Mouse (Mus musculus): Measurements from ENCODE around the gene Akip1. TPM values are rescaled to one million over a fixed set of nuclear protein-coding genes. Genes with fewer than 3 reads are reported as not detected.

The Akip1 gene
- polyA plus RNA-seq, 1 experiment = 21.5 TPM

DNA sequence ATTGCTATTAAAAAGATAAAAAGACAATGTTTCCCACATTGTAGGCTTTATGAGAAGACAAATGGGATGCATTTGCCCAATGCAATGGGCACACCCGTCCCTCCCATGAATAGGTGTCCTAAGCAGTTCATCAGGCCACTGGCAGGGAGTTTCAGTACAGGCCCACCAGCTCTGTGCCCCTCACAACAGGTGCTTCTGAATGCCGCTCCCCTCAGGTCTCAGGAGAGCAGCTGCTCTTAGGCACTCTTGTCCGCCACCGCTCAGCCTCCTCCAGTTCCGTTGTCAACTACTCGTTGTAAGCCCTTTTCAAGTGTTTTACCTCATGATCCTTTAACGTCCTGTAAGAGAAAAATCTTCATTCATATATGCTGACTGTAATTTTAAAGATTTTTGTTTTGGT lies 8.7 kb downstream of the Akip1 start:
- Histone ChIP-seq H3K4me1 (ENCODE audit: control insufficient read depth, insufficient read depth, low read length) (no peaks in the 10 kb centered on the region), H3K36me3 (ENCODE audit: control insufficient read depth, insufficient read depth, low read length, poor library complexity, severe bottlenecking) (peaks cover 27% of the 10 kb centered on the region), H3K9ac (ENCODE audit: low read depth, poor library complexity, severe bottlenecking) (no peak overlapping the region), H3K27ac (ENCODE audit: insufficient read depth, low read length) (no peak overlapping the region), H3K27me3 (ENCODE audit: control insufficient read depth, insufficient read depth, low read length, poor library complexity, severe bottlenecking) (no peaks in the 10 kb centered on the region), H3K4me3 (ENCODE audit: low read depth, low read length) (no peak overlapping the region), H3K9me3 (replicated peaks; ENCODE audit: control insufficient read depth, insufficient read depth, low read length, poor library complexity, severe bottlenecking) (no peaks in the 10 kb centered on the region)
- no peak for TF ChIP-seq CTCF (IDR thresholded peaks at IDR 0.05; ENCODE audit: low read depth, low read length)
- TF ChIP-seq EP300 (IDR thresholded peaks at IDR 0.05; ENCODE audit: insufficient read depth, low read depth, low read length) = no peak
- TF ChIP-seq POLR2A (IDR thresholded peaks at IDR 0.05; ENCODE audit: insufficient read depth, low read length) = no peak

DNA sequence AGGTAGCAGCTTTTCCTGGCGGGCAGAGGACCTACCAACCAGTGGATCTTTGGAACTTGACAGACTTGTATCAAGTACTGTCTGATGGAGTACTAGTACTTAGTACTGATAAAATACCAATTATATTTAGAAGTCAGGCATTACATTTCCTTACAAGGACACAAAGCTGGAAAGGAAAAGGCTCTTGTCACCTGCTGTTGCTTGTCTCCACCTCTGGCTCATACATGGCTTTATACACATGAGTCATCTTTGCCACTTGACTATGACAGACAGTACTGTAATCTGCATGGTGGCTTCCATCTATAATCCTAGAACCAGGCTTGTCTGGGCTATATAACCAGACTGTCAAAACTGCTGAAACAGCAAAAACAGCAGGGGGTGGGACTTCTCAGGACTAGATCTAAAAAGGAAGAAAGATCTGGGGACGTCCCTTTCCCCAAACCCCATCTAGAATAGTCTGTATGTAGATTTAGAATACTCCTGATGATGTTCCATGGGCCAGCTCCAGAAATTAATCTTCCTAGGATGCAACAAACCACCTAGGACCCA lies 10.0 kb downstream of the Akip1 start:
- Histone ChIP-seq H3K9me3 (replicated peaks; ENCODE audit: control insufficient read depth, insufficient read depth, low read length, poor library complexity, severe bottlenecking) (no peaks in the 10 kb centered on the region), H3K27me3 (ENCODE audit: control insufficient read depth, insufficient read depth, low read length, poor library complexity, severe bottlenecking) (no peaks in the 10 kb centered on the region), H3K36me3 (ENCODE audit: control insufficient read depth, insufficient read depth, low read length, poor library complexity, severe bottlenecking) (peaks cover 17% of the 10 kb centered on the region), H3K9ac (ENCODE audit: low read depth, poor library complexity, severe bottlenecking) (no peak overlapping the region), H3K4me1 (ENCODE audit: control insufficient read depth, insufficient read depth, low read length) (no peaks in the 10 kb centered on the region), H3K27ac (ENCODE audit: insufficient read depth, low read length) (no peak overlapping the region), H3K4me3 (ENCODE audit: low read depth, low read length) (no peak overlapping the region)
- TF ChIP-seq POLR2A (IDR thresholded peaks at IDR 0.05; ENCODE audit: insufficient read depth, low read length) (no peak), EP300 (IDR thresholded peaks at IDR 0.05; ENCODE audit: insufficient read depth, low read depth, low read length) (no peak), CTCF (IDR thresholded peaks at IDR 0.05; ENCODE audit: low read depth, low read length) (no peak)

- no peaks in the 10 kb centered on the region for H3K36me3 ChIP-seq (ENCODE audit: control insufficient read depth, insufficient read depth, low read length, poor library complexity, severe bottlenecking)
- H3K4me1 ChIP-seq (ENCODE audit: control insufficient read depth, insufficient read depth, low read length) = no peaks in the 10 kb centered on the region
- TF ChIP-seq POLR2A (IDR thresholded peaks at IDR 0.05; ENCODE audit: insufficient read depth, low read length) (no peak), CTCF (IDR thresholded peaks at IDR 0.05; ENCODE audit: low read depth, low read length) (no peak), EP300 (IDR thresholded peaks at IDR 0.05; ENCODE audit: insufficient read depth, low read depth, low read length) (no peak)
- H3K9me3 ChIP-seq (replicated peaks; ENCODE audit: control insufficient read depth, insufficient read depth, low read length, poor library complexity, severe bottlenecking) = 0 out of 2 replicates have a peak, but pooled peaks cover 3% of the 10 kb centered on the region
- H3K27ac ChIP-seq (ENCODE audit: insufficient read depth, low read length) = no peak overlapping the region
- no peak overlapping the region for H3K4me3 ChIP-seq (ENCODE audit: low read depth, low read length)
- H3K9ac ChIP-seq (ENCODE audit: low read depth, poor library complexity, severe bottlenecking) = no peak overlapping the region
- no peaks in the 10 kb centered on the region for H3K27me3 ChIP-seq (ENCODE audit: control insufficient read depth, insufficient read depth, low read length, poor library complexity, severe bottlenecking)
These were observed 15.8 kb downstream of the Akip1 start for GRCm38 (mm10) chr7:109719286-109719685.

DNA sequence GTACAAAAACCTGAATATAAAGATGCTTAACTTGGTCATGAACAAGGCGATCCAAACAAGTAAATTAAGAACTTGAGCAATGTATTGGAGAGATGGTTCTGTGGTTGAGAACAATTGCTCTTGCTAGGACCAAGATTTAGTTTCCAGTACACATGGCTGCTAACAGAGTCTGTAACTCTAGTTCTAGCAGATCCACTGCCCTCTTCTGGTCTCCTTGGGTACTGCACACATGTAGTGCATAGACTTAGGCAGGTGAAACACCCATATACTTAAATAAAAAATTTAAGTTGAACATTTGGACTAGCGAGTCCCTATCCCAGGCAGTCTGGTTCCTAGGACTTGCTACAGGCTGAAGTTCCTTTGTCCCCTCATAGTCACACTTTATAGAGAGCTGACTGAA lies 19.1 kb downstream of the Akip1 start:
- Histone ChIP-seq H3K27me3 (ENCODE audit: control insufficient read depth, insufficient read depth, low read length, poor library complexity, severe bottlenecking) (no peaks in the 10 kb centered on the region), H3K36me3 (ENCODE audit: control insufficient read depth, insufficient read depth, low read length, poor library complexity, severe bottlenecking) (no peaks in the 10 kb centered on the region), H3K4me1 (ENCODE audit: control insufficient read depth, insufficient read depth, low read length) (no peaks in the 10 kb centered on the region), H3K27ac (ENCODE audit: insufficient read depth, low read length) (no peak overlapping the region), H3K9ac (ENCODE audit: low read depth, poor library complexity, severe bottlenecking) (no peak overlapping the region), H3K9me3 (replicated peaks; ENCODE audit: control insufficient read depth, insufficient read depth, low read length, poor library complexity, severe bottlenecking) (0 out of 2 replicates have a peak, but pooled peaks cover 3% of the 10 kb centered on the region), H3K4me3 (ENCODE audit: low read depth, low read length) (no peak overlapping the region)
- no peak for TF ChIP-seq CTCF (IDR thresholded peaks at IDR 0.05; ENCODE audit: low read depth, low read length)
- TF ChIP-seq POLR2A (IDR thresholded peaks at IDR 0.05; ENCODE audit: insufficient read depth, low read length) = no peak
- no peak for TF ChIP-seq EP300 (IDR thresholded peaks at IDR 0.05; ENCODE audit: insufficient read depth, low read depth, low read length)

- H3K27ac ChIP-seq (ENCODE audit: insufficient read depth, low read length) = no peak overlapping the region
- no peaks in the 10 kb centered on the region for H3K4me1 ChIP-seq (ENCODE audit: control insufficient read depth, insufficient read depth, low read length)
These were observed 19.6 kb downstream of the Akip1 start for GRCm38 (mm10) chr7:109723114-109723513.

DNA sequence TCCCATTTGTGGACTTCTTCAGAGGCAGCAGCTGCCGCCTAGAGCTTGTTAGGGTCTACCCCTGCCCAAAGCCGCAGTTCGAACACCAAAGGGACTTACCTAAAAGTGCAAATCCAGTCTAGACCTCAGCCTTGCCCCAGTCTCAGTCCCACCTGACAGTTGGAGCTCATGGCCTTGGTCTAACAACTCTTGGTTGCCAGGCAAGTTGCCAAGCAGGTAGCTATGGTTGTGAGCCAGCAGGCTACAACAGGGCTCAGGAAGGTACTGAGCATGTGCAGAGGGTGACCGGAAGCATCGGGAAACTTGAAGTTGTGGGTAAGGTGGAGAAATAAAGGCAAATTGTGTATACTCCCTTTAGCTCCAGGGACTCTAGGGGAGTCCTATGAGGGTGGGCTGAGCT lies 20.2 kb downstream of the Akip1 start, which contains the start of gene BC051019:
Gene BC051019 (minus strand): TSS at position 154 of the 400 bp plus-strand sequence.
- H3K4me1 ChIP-seq (ENCODE audit: control insufficient read depth, insufficient read depth, low read length) = no peaks in the 10 kb centered on the region
- no peak within 1 kb of the TSS for H3K9ac ChIP-seq (ENCODE audit: low read depth, poor library complexity, severe bottlenecking)
- 0 out of 2 replicates have a peak, but pooled peaks cover 3% of the 10 kb centered on the region for H3K9me3 ChIP-seq (replicated peaks; ENCODE audit: control insufficient read depth, insufficient read depth, low read length, poor library complexity, severe bottlenecking)
- no peaks in the 10 kb centered on the region for H3K36me3 ChIP-seq (ENCODE audit: control insufficient read depth, insufficient read depth, low read length, poor library complexity, severe bottlenecking)
- no peaks in the 10 kb centered on the region for H3K27me3 ChIP-seq (ENCODE audit: control insufficient read depth, insufficient read depth, low read length, poor library complexity, severe bottlenecking)
- H3K27ac ChIP-seq (ENCODE audit: insufficient read depth, low read length) = no peak within 1 kb of the TSS
- H3K4me3 ChIP-seq (ENCODE audit: low read depth, low read length) = no peak within 1 kb of the TSS
- TF ChIP-seq POLR2A (IDR thresholded peaks at IDR 0.05; ENCODE audit: insufficient read depth, low read length) = no peak
- TF ChIP-seq EP300 (IDR thresholded peaks at IDR 0.05; ENCODE audit: insufficient read depth, low read depth, low read length) = no peak
- TF ChIP-seq CTCF (IDR thresholded peaks at IDR 0.05; ENCODE audit: low read depth, low read length) = no peak

More at GRCm38 (mm10) chr7:109723114-109723513, 19.6 kb downstream of the Akip1 start:
- TF ChIP-seq CTCF (IDR thresholded peaks at IDR 0.05; ENCODE audit: low read depth, low read length) = no peak
- no peak for TF ChIP-seq POLR2A (IDR thresholded peaks at IDR 0.05; ENCODE audit: insufficient read depth, low read length)
- TF ChIP-seq EP300 (IDR thresholded peaks at IDR 0.05; ENCODE audit: insufficient read depth, low read depth, low read length) = no peak
- H3K4me3 ChIP-seq (ENCODE audit: low read depth, low read length) = no peak overlapping the region
- H3K36me3 ChIP-seq (ENCODE audit: control insufficient read depth, insufficient read depth, low read length, poor library complexity, severe bottlenecking) = no peaks in the 10 kb centered on the region
- H3K9me3 ChIP-seq (replicated peaks; ENCODE audit: control insufficient read depth, insufficient read depth, low read length, poor library complexity, severe bottlenecking) = 0 out of 2 replicates have a peak, but pooled peaks cover 3% of the 10 kb centered on the region
- H3K9ac ChIP-seq (ENCODE audit: low read depth, poor library complexity, severe bottlenecking) = no peak overlapping the region
- no peaks in the 10 kb centered on the region for H3K27me3 ChIP-seq (ENCODE audit: control insufficient read depth, insufficient read depth, low read length, poor library complexity, severe bottlenecking)
